Mouse (Mus musculus) cortical plate, adult 2 months (tissue): ENCODE results near the gene Lmna.

ENCODE experiments used
- CTCF ChIP-seq: fragments of 200-500 bp; IDR thresholded peaks from 2 replicates; pipeline ENCODE4 v1.5.1; 2011; ENCODE audit warnings: mild to moderate bottlenecking, control low read depth, low read length; ENCODE audit not compliant: insufficient read depth; ENCODE audit errors: extremely low read depth
- POLR2A ChIP-seq: fragments of 200-500 bp; IDR thresholded peaks from 2 replicates; pipeline ENCODE4 v1.6.1; 2011; ENCODE audit warnings: mild to moderate bottlenecking, low read length, control low read depth; ENCODE audit not compliant: insufficient read depth; ENCODE audit errors: extremely low read depth

DNA sequence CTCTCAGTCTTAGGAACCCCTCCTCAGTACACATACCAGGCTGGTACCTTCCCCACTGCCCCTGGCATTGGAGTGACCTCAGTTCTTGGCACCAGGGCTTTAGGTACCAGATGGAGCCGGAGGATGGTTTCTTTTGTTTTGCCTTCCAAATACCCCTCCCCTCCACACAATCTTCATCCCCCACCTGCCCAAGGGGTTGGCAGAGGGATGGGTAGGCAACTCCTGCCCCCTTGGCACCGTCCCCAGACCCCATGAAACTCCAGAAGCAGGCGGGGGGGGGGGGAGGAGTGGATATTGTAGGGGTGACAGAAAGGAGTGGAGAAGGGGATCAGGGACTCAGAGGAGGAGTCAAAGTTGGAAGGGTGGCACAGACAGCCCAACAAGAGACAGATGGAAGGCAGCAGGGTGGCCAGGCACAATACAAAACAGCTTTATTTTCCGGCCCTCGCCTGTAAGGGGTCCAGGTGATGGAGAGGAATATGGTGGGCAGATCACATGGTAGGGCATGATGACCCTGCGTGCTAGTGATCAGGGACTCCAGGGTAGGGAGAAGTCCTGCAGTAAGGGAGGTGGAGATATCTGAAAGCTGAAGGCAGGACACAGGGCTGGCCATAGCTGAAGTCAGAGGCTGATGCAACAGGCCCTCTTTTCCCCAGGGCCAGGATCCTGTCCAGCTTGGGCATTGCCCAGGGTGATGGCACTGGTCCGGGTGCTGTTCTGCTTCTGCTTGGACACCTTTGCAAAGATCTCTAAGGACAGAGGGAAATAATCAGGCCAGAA is 32.1 kb upstream of the Lmna start:
- TF ChIP-seq CTCF (no peak), POLR2A (no peak)
